9 mouse cellular contexts compared by ENCODE assay signal in the genomic region with DNA sequence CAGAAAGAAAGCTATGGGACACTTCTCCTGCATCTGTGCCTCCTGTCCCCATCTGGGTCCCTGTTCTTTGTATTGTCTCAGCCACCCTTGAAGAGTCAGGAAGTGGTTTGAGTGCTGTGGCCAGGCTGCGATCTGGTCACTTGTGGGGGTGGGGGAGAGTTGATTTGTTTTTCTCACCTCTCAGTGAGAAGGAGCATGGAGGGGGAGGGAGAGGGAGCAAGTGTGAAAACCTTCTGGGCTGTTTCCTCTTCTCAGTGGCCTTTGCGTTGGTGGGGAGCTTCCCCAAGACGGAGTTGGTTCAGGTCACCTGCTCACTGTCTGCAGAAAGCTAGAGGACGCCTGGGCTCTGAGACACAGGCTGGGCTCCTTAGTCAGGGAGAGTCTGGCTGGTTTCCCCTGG.
DNase-seq lines count a peak whose midpoint lies in the region; ATAC-seq and TF ChIP-seq lines count a peak whose summit lies in the region.
"Had no signal": no experiment of that assay in that cellular context is flagged by ENCODE, and none has a peak within 500 bp of the region (broad histone marks: within the 10 kb centered on the region; RNA-seq: fewer than 3 reads in every experiment).

No protein-coding gene starts in this region.

- no peaks in the 10 kb centered on the region for H3K27me3 ChIP-seq in liver, embryonic 16.5 days (ENCODE audit: control insufficient read depth, insufficient read depth, low read depth, low read length)
- no peaks in the 10 kb centered on the region for H3K27me3 ChIP-seq in stomach, postnatal 0 days (ENCODE audit: control insufficient read depth, insufficient read depth, low read length)
- H3K27me3 ChIP-seq in kidney, adult 2 months (replicated peaks; ENCODE audit: control insufficient read depth, insufficient read depth, low read length): no peaks in the 10 kb centered on the region

- no peak for TF ChIP-seq POLR2A in kidney, adult 2 months (IDR thresholded peaks at IDR 0.05; ENCODE audit: low read depth, low read length)

- H3K36me3 ChIP-seq in liver, embryonic 16.5 days (ENCODE audit: control insufficient read depth, insufficient read depth): no peaks in the 10 kb centered on the region
- H3K36me3 ChIP-seq in stomach, postnatal 0 days (ENCODE audit: control insufficient read depth, insufficient read depth, low read length): peaks cover 4% of the 10 kb centered on the region; the same call in 1 of the 2 replicates
- no peaks in the 10 kb centered on the region for H3K36me3 ChIP-seq in kidney, adult 2 months (ENCODE audit: control insufficient read depth, insufficient read depth, low read length)

- ATAC-seq in liver, embryonic 16.5 days (ENCODE audit: low read depth): no peak; the same call in 1 of the 2 replicates
- ATAC-seq in common myeloid progenitor, adult 5-6 weeks (replicated peaks; ENCODE audit: low read depth, poor library complexity, severe bottlenecking): peak; percentile 64
- no peak for ATAC-seq in stomach, postnatal 0 days (ENCODE audit: low FRiP score, low TSS enrichment)

- no peak overlapping the region for H3K4me3 ChIP-seq in liver, embryonic 16.5 days (ENCODE audit: low read depth, low read length)
- no peak overlapping the region for H3K4me3 ChIP-seq in stomach, postnatal 0 days (ENCODE audit: low read depth, low read length)
- H3K4me3 ChIP-seq in kidney, adult 2 months (ENCODE audit: insufficient read depth, low read depth, low read length): no peak overlapping the region
- H3K4me3 ChIP-seq: layer of hippocampus, adult 2 months had no signal

- H3K27ac ChIP-seq in liver, embryonic 16.5 days (ENCODE audit: low read length): peak overlapping the region; percentile 63
- H3K27ac ChIP-seq in stomach, postnatal 0 days (replicated peaks): 0 out of 2 replicates have a peak overlapping the region, but pooled peaks have one; percentile 35
- no peak overlapping the region for H3K27ac ChIP-seq in kidney, adult 2 months (ENCODE audit: insufficient read depth, low read depth, low read length)
- H3K27ac ChIP-seq: layer of hippocampus, adult 2 months had no signal

- H3K9ac ChIP-seq in liver, embryonic 16.5 days (ENCODE audit: low read depth, low read length): no peak overlapping the region
- H3K9ac ChIP-seq in stomach, postnatal 0 days (ENCODE audit: low read length): no peak overlapping the region

- no peaks in the 10 kb centered on the region for H3K9me3 ChIP-seq in liver, embryonic 16.5 days (replicated peaks; ENCODE audit: control insufficient read depth, low read length)
- H3K9me3 ChIP-seq in stomach, postnatal 0 days (ENCODE audit: control insufficient read depth, low read length): no peaks in the 10 kb centered on the region

- no peak for TF ChIP-seq EP300 in stomach, postnatal 0 days (optimal IDR thresholded peaks at IDR 0.05)

- H3K4me1 ChIP-seq in liver, embryonic 16.5 days (ENCODE audit: control insufficient read depth, low read depth, low read length): peaks cover 2% of the 10 kb centered on the region
- peaks cover 6% of the 10 kb centered on the region; the same call in 1 of the 2 replicates for H3K4me1 ChIP-seq in stomach, postnatal 0 days (replicated peaks; ENCODE audit: control insufficient read depth, insufficient read depth)
- 0 out of 2 replicates have a peak, but pooled peaks cover 8% of the 10 kb centered on the region for H3K4me1 ChIP-seq in kidney, adult 2 months (ENCODE audit: control insufficient read depth, insufficient read depth, low read length)

- no peak for DNase-seq in liver
- DNase-seq in lung, postnatal 4 days: peak; percentile 46 to 60
- no peak for DNase-seq in stomach, postnatal 0 days (ENCODE audit: low spot score)
- DNase-seq in adrenal gland, postnatal 14 days: no peak
- DNase-seq in right cerebral cortex, postnatal 4 days: no peak
- no peak for DNase-seq in kidney, adult 2 months

- TF ChIP-seq CTCF in stomach, postnatal 0 days (IDR thresholded peaks at IDR 0.05; ENCODE audit: low read depth): no peak
- TF ChIP-seq CTCF in kidney, adult 2 months (conservative IDR thresholded peaks at IDR 0.05; ENCODE audit: insufficient read depth, insufficient read length, low read depth, low read length): no peak

- peak overlapping the region; percentile 13; the same call in 1 of the 2 replicates for H3K4me2 ChIP-seq in liver, embryonic 16.5 days (ENCODE audit: low read depth, low read length)
- no peak overlapping the region for H3K4me2 ChIP-seq in stomach, postnatal 0 days (replicated peaks; ENCODE audit: low read depth)

- WGBS in liver, embryonic 16.5 days (ENCODE audit: insufficient replicate concordance): 22% methylated on average over 4 of the region's 4 CpGs
- 47% methylated on average over 4 of the region's 4 CpGs for WGBS in stomach, postnatal 0 days
- 52% methylated on average over 4 of the region's 4 CpGs for WGBS in kidney, adult 2 months

Comparison
In these comparisons a context has a peak if more than half of its experiments do, and no peak if none do; other contexts are left out.
1. DNase-seq: peak in lung, postnatal 4 days (2 of 2); none in liver (single experiment), stomach, postnatal 0 days (single experiment), adrenal gland, postnatal 14 days (single experiment), right cerebral cortex, postnatal 4 days (single experiment) and kidney, adult 2 months (single experiment).